Mouse (Mus musculus) CH12.LX (cell line): ENCODE results near the gene Oprm1. TPM values are rescaled to one million over a fixed set of nuclear protein-coding genes. Genes with fewer than 3 reads are reported as not detected.

Experiments used
- DNase-seq: peaks from one replicate; pipeline ENCODE4 v3.0.0-alpha.2; 2013; ENCODE audit errors: extremely low read depth
- H3K27ac ChIP-seq: 2 replicates; pipeline ENCODE4 v1.5.1; 2012; ENCODE audit warnings: low read depth, mild to moderate bottlenecking, control low read depth, moderate library complexity; ENCODE audit not compliant: insufficient read depth
- H3K27me3 ChIP-seq: replicated peaks from 2 replicates; pipeline ENCODE3; 2012; ENCODE audit warnings: inconsistent platforms
- H3K36me3 ChIP-seq, 2 experiments: replicated peaks in 1 of 2; 2 replicates each; pipeline versions ENCODE3 to v1.6.1; 2012; ENCODE audit warnings: inconsistent platforms in 1 of 2, low read length in 1 of 2, mild to moderate bottlenecking in 1 of 2, mixed read lengths in 1 of 2, moderate library complexity in 1 of 2; ENCODE audit not compliant: control insufficient read depth in 1 of 2, insufficient read depth in 1 of 2
- H3K4me1 ChIP-seq, 2 experiments: 2 replicates each; pipeline ENCODE4 v1.6.1; 2012; ENCODE audit warnings: inconsistent platforms in 1 of 2, moderate library complexity in 1 of 2; ENCODE audit not compliant: insufficient read depth in 2 of 2, control insufficient read depth in 1 of 2
- H3K4me2 ChIP-seq: 2 replicates; pipeline ENCODE4 v1.6.1; 2012; ENCODE audit warnings: low read depth, mild to moderate bottlenecking, control low read depth; ENCODE audit not compliant: poor library complexity, insufficient read depth, severe bottlenecking
- H3K4me3 ChIP-seq, 3 experiments: fragments of 150-350 bp in 1 of 3; sonication (generic) in 1 of 3; replicated peaks in 1 of 3; 2 replicates each; pipeline versions ENCODE3 to v1.5.1; 2011 to 2012; ENCODE audit warnings: low read depth in 2 of 3, low read length in 2 of 3, mild to moderate bottlenecking in 2 of 3, moderate library complexity in 2 of 3, control low read depth in 1 of 3, improper control_type of control experiment in 1 of 3, inconsistent platforms in 1 of 3, mixed read lengths in 1 of 3; ENCODE audit not compliant: poor library complexity in 1 of 3
- H3K79me2 ChIP-seq: replicated peaks from 2 replicates; pipeline ENCODE4 v1.6.1; 2012; ENCODE audit warnings: mild to moderate bottlenecking, moderate library complexity; ENCODE audit not compliant: control insufficient read depth, poor library complexity, insufficient read depth, severe bottlenecking; ENCODE audit errors: extremely low read depth
- H3K9ac ChIP-seq: 2 replicates; pipeline ENCODE4 v1.6.1; 2012; ENCODE audit warnings: low read depth, mild to moderate bottlenecking, control low read depth, moderate library complexity; ENCODE audit not compliant: insufficient read depth
- H3K9me3 ChIP-seq: replicated peaks from 2 replicates; pipeline ENCODE3; 2012; ENCODE audit warnings: low read length, inconsistent platforms, mixed read lengths
- CHD2 ChIP-seq: IDR thresholded peaks from 2 replicates; pipeline ENCODE4 v1.6.1; 2011; ENCODE audit warnings: low read length, improper control_type of control experiment
- E2F4 ChIP-seq: IDR thresholded peaks from 2 replicates; pipeline ENCODE4 v1.6.1; 2011; ENCODE audit warnings: low read depth, low read length, improper control_type of control experiment; ENCODE audit not compliant: insufficient replicate concordance
- ELF1 ChIP-seq: IDR thresholded peaks from 2 replicates; pipeline ENCODE4 v1.6.1; 2014; ENCODE audit warnings: low read depth, mild to moderate bottlenecking, inconsistent platforms, low read length, improper control_type of control experiment
- GABPA ChIP-seq: IDR thresholded peaks from 2 replicates; pipeline ENCODE4 v1.6.1; 2012; ENCODE audit warnings: low read depth, low read length, improper control_type of control experiment, inconsistent platforms; ENCODE audit not compliant: insufficient replicate concordance
- HCFC1 ChIP-seq: IDR thresholded peaks from 2 replicates; pipeline ENCODE4 v1.6.1; 2012; ENCODE audit warnings: low read depth, mild to moderate bottlenecking, inconsistent platforms, low read length, improper control_type of control experiment
- KAT2A ChIP-seq: IDR thresholded peaks from 2 replicates; pipeline ENCODE4 v1.6.1; 2012; ENCODE audit warnings: low read length, improper control_type of control experiment, inconsistent platforms; ENCODE audit not compliant: insufficient replicate concordance
- MAFK ChIP-seq: IDR thresholded peaks from 2 replicates; pipeline ENCODE4 v1.6.1; 2011; ENCODE audit warnings: low read length, improper control_type of control experiment; ENCODE audit not compliant: insufficient replicate concordance
- MAZ ChIP-seq: IDR thresholded peaks from 2 replicates; pipeline ENCODE4 v1.6.1; 2012; ENCODE audit warnings: low read depth, mild to moderate bottlenecking, inconsistent platforms, low read length, improper control_type of control experiment, moderate library complexity
- MYC ChIP-seq: IDR thresholded peaks from 2 replicates; pipeline ENCODE4 v1.6.1; 2011; ENCODE audit warnings: low read depth, mild to moderate bottlenecking, improper control_type of control experiment, low read length
- NELFE ChIP-seq: IDR thresholded peaks from 2 replicates; pipeline ENCODE4 v1.6.1; 2011; ENCODE audit warnings: low read depth, low read length, improper control_type of control experiment
- NRF1 ChIP-seq: IDR thresholded peaks from 2 replicates; pipeline ENCODE4 v1.6.1; 2014; ENCODE audit warnings: low read depth, mild to moderate bottlenecking, inconsistent platforms, low read length, improper control_type of control experiment, moderate library complexity
- PAX5 ChIP-seq: IDR thresholded peaks from 2 replicates; pipeline ENCODE4 v1.6.1; 2012; ENCODE audit warnings: low read length, inconsistent platforms, mixed read lengths
- POLR2A ChIP-seq: IDR thresholded peaks from 2 replicates; pipeline ENCODE4 v1.6.1; 2011; ENCODE audit warnings: low read depth, mild to moderate bottlenecking, improper control_type of control experiment, low read length
- POLR2AphosphoS2 ChIP-seq: IDR thresholded peaks from 2 replicates; pipeline ENCODE4 v1.6.1; 2011; ENCODE audit warnings: low read depth, low read length, improper control_type of control experiment
- RAD21 ChIP-seq: IDR thresholded peaks from 2 replicates; pipeline ENCODE4 v1.6.1; 2011; ENCODE audit warnings: low read depth, mild to moderate bottlenecking, low read length, improper control_type of control experiment, moderate library complexity
- RCOR1 ChIP-seq: conservative IDR thresholded peaks from 2 replicates; pipeline ENCODE4 v1.6.1; 2012; ENCODE audit warnings: low read depth, mild to moderate bottlenecking, inconsistent platforms, low read length, improper control_type of control experiment
- TBP ChIP-seq: conservative IDR thresholded peaks from 2 replicates; pipeline ENCODE4 v1.6.1; 2011; ENCODE audit warnings: low read depth, low read length, improper control_type of control experiment
- TCF12 ChIP-seq: IDR thresholded peaks from 2 replicates; pipeline ENCODE4 v1.6.1; 2014; ENCODE audit warnings: low read depth, mild to moderate bottlenecking, inconsistent platforms, low read length, improper control_type of control experiment
- USF2 ChIP-seq: conservative IDR thresholded peaks from 2 replicates; pipeline ENCODE4 v1.6.1; 2011; ENCODE audit warnings: low read depth, low read length, improper control_type of control experiment
- ZMIZ1 ChIP-seq: IDR thresholded peaks from 2 replicates; pipeline ENCODE4 v1.6.1; 2012; ENCODE audit warnings: low read depth, mild to moderate bottlenecking, inconsistent platforms, low read length, improper control_type of control experiment
- dilution Hi-C: fragments of 300-500 bp; cut with MboI; formaldehyde crosslinking; loops from 2 replicates; pipeline ENCODE4 v1.14.3; 2020; ENCODE audit warnings: low sequenced_read_pairs; ENCODE audit not compliant: extremely low pct_unique_long_range_greater_than_20kb, extremely low pct_ligation_motif_present
- in situ Hi-C: fragments of 300-500 bp; cut with MboI; formaldehyde crosslinking; loops from 3 replicates; pipeline ENCODE4 v1.14.3; 2019; ENCODE audit warnings: low sequenced_read_pairs, low pct_ligation_motif_present, low pct_unique_long_range_greater_than_20kb, mixed read lengths
- polyA plus RNA-seq: library from polyadenylated mRNA; unstranded; fragments of >175 nt; gene quantifications from 2 replicates; pipeline ENCODE4 v1.2.1, GENCODE M21; 2012; ENCODE audit warnings: low read depth; ENCODE audit not compliant: insufficient read length
- total RNA-seq, 2 experiments: library from RNA; depleted of rRNA; stranded (reverse); fragments of 300-350 nt in 1 of 2; fragments of >200 nt in 1 of 2; gene quantifications; 2 replicates each; pipeline ENCODE4 v1.2.3; 2012 to 2014

The Oprm1 gene
- total and polyA plus RNA-seq, 3 experiments, result not detected

DNA sequence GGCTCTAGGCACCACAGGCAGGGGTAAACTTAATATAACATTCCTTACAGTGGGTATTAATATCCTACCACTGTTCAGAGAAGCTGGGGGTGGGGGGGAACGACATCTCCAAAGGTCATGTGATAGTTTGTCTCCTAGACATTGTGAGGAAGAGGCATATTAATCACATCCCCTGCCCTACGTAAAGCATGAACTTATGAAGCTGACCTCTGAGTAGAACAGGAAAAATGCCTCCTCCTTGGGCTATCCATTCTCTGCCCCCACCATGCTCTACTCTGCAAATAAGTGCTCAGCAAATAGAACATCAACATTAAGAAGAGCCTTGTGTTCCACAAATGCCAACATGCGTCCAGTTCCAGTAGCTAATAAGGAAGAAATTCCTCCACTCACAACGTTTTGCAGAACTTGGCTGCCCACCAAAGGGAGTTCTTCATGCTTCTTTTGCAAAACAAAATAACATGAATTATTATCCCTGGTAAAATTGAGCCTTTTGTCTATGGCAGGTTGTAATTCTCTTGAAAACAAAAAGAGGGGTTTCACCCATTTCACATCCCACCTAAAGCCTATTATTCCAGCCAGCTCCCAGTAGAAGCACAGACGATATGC, 131.4 kb downstream of the Oprm1 start:
- dilution Hi-C loops, result no loop called here
- no peak overlapping the region for H3K4me2 ChIP-seq
- no peaks in the 10 kb centered on the region for H3K79me2 ChIP-seq
- DNase-seq, result no peak
- in situ Hi-C loops, result loop anchor here (5.0 to 25.0 kb wide), 2 partner anchors 123 to 188 kb away; no protein-coding TSS in a partner anchor
- no peaks in the 10 kb centered on the region for H3K9me3 ChIP-seq
- peaks cover 0 to 8% of the 10 kb centered on the region in 2 experiments for H3K36me3 ChIP-seq
- peaks cover 0 to 7% of the 10 kb centered on the region in 2 experiments; a peak in 2 of 4 replicates for H3K4me1 ChIP-seq
- no peaks in the 10 kb centered on the region for H3K27me3 ChIP-seq
- no peak overlapping the region for H3K27ac ChIP-seq
- no peak overlapping the region for H3K4me3 ChIP-seq
- TF ChIP-seq KAT2A, result no peak
- no peak for TF ChIP-seq POLR2A
- TF ChIP-seq ZMIZ1, result no peak
- no peak for TF ChIP-seq USF2
- no peak for TF ChIP-seq MAFK
- no peak for TF ChIP-seq POLR2AphosphoS2
- TF ChIP-seq TCF12, result no peak
- no peak for TF ChIP-seq TBP
- no peak for TF ChIP-seq NRF1
- TF ChIP-seq RAD21, result no peak
- no peak for TF ChIP-seq HCFC1
- no peak for TF ChIP-seq MYC
- TF ChIP-seq GABPA, result no peak
- TF ChIP-seq PAX5, result no peak
- no peak for TF ChIP-seq RCOR1
- no peak for TF ChIP-seq NELFE
- TF ChIP-seq CHD2, result no peak
- TF ChIP-seq MAZ, result no peak
- TF ChIP-seq ELF1, result no peak
- H3K9ac ChIP-seq, result no peak overlapping the region

- no peak overlapping the region for H3K27ac ChIP-seq
- H3K4me3 ChIP-seq, result no peak overlapping the region
- DNase-seq, result no peak
- in situ Hi-C loops, result loop anchor here (25.0 kb wide), 1 partner anchor 122 kb away; no protein-coding TSS in a partner anchor
- no peak overlapping the region for H3K9ac ChIP-seq
- no peaks in the 10 kb centered on the region for H3K79me2 ChIP-seq
- H3K4me1 ChIP-seq, result peaks cover 0 to 7% of the 10 kb centered on the region in 2 experiments; a peak in 2 of 4 replicates
- H3K27me3 ChIP-seq, result no peaks in the 10 kb centered on the region
- peaks cover 0 to 8% of the 10 kb centered on the region in 2 experiments for H3K36me3 ChIP-seq
- TF ChIP-seq GABPA, result no peak
- no peak for TF ChIP-seq MAZ
- TF ChIP-seq NELFE, result no peak
- no peak for TF ChIP-seq CHD2
- no peak for TF ChIP-seq RAD21
- no peak for TF ChIP-seq E2F4
- no peak for TF ChIP-seq HCFC1
- TF ChIP-seq MYC, result no peak
- H3K4me2 ChIP-seq, result no peak overlapping the region
- dilution Hi-C loops, result no loop called here
- no peaks in the 10 kb centered on the region for H3K9me3 ChIP-seq
These were observed 132.2 kb downstream of the Oprm1 start for GRCm38 (mm10) chr10:6890348-6891009.
